Mouse (Mus musculus) left cerebral cortex, adult 11 months (tissue): ENCODE measurements at regions not wholly inside any gene's neighbourhood (a gene's known extent, or its start where the extent isn't known, plus 50 kb on each side); places are given as distances from the start of the nearest gene placed in this dataset.

Experiments used
- DNase-seq: peaks from one replicate; pipeline ENCODE4 v3.0.0; 2022; ENCODE audit warnings: low spot score

DNA sequence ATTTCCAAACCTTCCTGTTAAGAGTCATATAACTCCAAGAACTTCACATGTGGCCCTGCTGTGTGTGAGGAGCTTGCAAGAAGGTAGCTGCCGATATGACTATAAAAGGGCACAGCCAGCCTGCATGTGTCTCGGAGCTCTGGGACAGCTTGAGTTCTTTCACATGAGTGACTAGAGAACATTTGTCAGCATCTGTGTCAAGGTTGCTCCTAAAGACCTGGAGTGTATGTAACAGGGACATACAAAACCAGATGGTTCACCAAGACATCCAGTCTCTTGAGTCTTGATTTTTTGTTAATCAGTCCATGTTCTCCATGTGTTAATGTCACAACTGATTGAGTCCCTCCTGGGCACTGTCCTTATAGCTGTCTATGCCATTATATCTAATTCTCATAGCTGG is 126.2 kb upstream of the Pcsk2 start:
- DNase-seq, result no peak

DNA sequence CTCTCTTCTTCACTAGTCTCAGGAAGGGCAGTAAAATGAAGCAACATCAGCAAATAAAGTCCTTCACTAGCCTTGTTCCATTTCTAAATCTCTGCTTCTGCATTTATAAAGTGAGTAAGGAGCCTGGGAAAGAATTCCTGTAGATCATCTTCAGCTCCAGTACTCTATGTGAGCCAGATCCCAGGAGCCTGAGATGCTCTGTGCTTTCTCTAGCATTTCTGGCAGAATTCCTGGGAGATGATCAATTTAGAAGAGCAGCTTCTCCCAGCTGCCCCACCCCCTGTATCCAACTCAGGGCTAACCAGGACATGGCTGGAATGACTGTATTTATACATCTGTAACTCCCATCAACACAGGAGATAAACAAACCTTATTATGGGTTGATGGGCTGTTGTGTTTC is 95.3 kb upstream of the Pcsk2 start:
- DNase-seq, result peak; percentile 31

- DNase-seq, result peak; percentile 57
Observed at GRCm38 (mm10) chr2:143451256-143451655, 94.7 kb upstream of the Pcsk2 start.

DNA sequence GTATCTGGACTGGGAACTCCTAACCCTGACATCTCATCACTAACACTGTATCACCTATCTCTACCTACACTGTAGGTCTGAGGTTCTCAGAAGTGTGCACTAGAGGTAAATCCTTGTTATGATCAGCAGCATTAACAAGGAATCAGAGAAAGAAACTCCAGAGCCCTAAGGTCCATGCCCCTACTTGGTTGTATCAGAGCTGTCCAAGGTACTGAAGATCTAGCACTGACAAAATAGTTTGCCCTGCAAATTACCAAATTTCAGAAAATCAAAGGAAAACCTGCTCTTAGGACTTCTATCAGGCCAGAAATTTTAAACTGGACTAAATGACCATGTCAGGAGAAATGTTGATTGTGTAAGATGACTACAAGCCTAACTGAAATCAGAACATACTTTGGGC is 94.3 kb upstream of the Pcsk2 start:
- DNase-seq, result no peak

DNA sequence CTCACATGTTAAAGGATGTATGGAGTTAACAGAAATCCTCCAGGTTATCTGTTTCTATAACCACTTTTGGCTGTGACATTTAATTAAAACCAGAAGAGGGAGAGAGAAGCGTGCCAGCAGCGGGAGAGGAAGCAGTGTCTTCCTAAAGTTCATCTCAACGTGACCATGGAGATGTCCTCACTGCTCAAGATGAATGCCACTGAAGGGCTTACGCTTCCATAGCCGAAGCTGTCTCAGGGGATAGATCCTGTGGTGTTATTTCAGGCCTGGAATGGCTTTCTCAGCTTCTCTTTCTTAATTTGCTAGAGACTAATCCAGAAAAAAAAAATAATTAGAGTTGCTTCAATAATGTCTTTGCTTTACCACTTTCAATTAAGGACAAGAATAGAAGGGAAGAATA is 78.0 kb upstream of the Pcsk2 start:
- DNase-seq, result no peak

GRCm38 (mm10) chr2:143471394-143471793 is 74.6 kb upstream of the Pcsk2 start:
- DNase-seq, result peak; percentile 12

- DNase-seq, result no peak
Observed at GRCm38 (mm10) chr2:143490830-143491229, 55.1 kb upstream of the Pcsk2 start.
